Mouse (Mus musculus): Measurements from ENCODE around the gene Ttc30a2.

DNA sequence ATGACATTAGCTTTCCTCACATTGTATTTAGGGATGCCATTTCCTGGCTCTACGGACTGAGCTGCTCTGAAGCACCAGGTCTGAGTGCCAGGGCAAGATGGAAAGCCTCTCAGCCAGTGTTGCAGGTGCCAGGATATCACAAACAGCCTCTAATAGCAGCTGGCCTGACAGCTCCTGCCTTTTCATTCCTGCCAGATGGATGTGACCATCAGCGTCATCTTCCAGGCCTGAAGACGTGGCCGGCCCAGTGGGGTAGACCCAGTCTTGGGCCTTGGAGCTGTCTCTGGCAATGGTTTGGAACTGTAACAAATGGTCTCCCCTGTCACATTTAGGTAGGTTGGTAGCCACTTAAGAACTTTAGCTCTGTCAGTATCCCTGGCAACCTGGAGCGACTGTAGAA, 24.6 kb downstream of the Ttc30a2 start:
- TF ChIP-seq CTCF (IDR thresholded peaks at IDR 0.05; ENCODE audit: low read depth): no peak
- no peak for TF ChIP-seq EP300 (IDR thresholded peaks at IDR 0.05; ENCODE audit: low read depth)
